Mouse (Mus musculus): ENCODE results near the gene Acbd4. TPM values are rescaled to one million over a fixed set of nuclear protein-coding genes. Genes with fewer than 3 reads are reported as not detected.

The Acbd4 gene
- polyA plus RNA-seq (2012; rRNA removed) = 38.1 and 44.9 TPM in 2 replicates

- peak in 1 of 2 experiments; percentile 72 for DNase-seq (ENCODE audit: extremely low spot score in 1 of 2, low spot score in 1 of 2)
Measured at GRCm38 (mm10) chr11:103101481-103101865, at the start of gene Acbd4, which contains the start of gene Plcd3. TSS of gene Acbd4 (plus strand) at chr11:103101682. TSS of gene Plcd3 (minus strand) at chr11:103101658.

- DNase-seq (ENCODE audit: extremely low spot score in 1 of 2, low spot score in 1 of 2) = no peak
Measured at GRCm38 (mm10) chr11:103052078-103052477, 49.4 kb upstream of the Acbd4 start.

- DNase-seq (ENCODE audit: extremely low spot score in 1 of 2, low spot score in 1 of 2) = no peak
Measured at GRCm38 (mm10) chr11:103053191-103054076, 48.0 kb upstream of the Acbd4 start.

- peak; percentile 64 to 95 for DNase-seq (ENCODE audit: extremely low spot score in 1 of 2, low spot score in 1 of 2)
Measured at GRCm38 (mm10) chr11:103054798-103055197, 46.7 kb upstream of the Acbd4 start.

- DNase-seq (ENCODE audit: extremely low spot score in 1 of 2, low spot score in 1 of 2) = no peak
Measured at GRCm38 (mm10) chr11:103056636-103057035, 44.8 kb upstream of the Acbd4 start.

GRCm38 (mm10) chr11:103058499-103059085 lies 42.9 kb upstream of the Acbd4 start:
- DNase-seq (ENCODE audit: extremely low spot score in 1 of 2, low spot score in 1 of 2) = no peak

- no peak for DNase-seq (ENCODE audit: extremely low spot score in 1 of 2, low spot score in 1 of 2)
Measured at GRCm38 (mm10) chr11:103066191-103067050, 35.1 kb upstream of the Acbd4 start.

DNA sequence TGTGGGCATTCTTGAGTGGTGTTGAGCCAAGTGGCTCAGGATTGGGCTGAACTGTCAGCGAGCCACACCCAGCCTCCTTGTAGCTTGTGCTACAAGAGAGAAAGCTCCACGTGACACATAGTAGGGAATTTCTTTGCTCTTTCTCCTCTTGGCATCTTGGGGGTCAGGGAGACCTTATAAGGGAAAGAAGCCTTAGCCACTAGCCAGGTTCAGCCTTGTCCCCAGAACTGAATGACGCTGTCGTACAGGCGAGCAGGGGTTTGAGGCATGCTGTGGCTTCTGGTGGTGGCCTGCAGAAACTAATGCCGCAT lies 34.5 kb upstream of the Acbd4 start:
- DNase-seq (ENCODE audit: extremely low spot score in 1 of 2, low spot score in 1 of 2) = no peak

- DNase-seq (ENCODE audit: extremely low spot score in 1 of 2, low spot score in 1 of 2) = no peak
Measured at GRCm38 (mm10) chr11:103067457-103068001, 34.0 kb upstream of the Acbd4 start.

GRCm38 (mm10) chr11:103068272-103068671 lies 33.2 kb upstream of the Acbd4 start:
- no peak for DNase-seq (ENCODE audit: extremely low spot score in 1 of 2, low spot score in 1 of 2)

DNA sequence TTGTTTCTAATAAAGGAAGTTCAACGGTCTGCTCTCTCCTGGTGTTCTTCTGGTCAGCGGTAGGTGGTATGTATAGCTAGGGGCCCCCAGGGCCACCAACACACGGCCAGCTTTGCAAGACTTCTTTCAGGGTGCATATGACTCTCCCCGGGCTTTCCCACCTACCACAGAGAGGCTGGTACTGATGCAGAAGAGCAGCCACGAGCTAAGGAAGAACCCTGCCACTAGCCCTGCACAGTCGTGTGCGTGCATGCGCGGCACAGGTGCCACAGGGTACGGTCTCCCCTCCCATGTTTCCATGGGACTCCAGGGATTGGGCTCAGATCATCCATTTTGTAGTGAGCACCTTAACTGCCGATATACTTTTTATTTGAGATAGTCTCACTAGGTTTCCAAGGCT lies 32.6 kb upstream of the Acbd4 start:
- no peak for DNase-seq (ENCODE audit: extremely low spot score in 1 of 2, low spot score in 1 of 2)

GRCm38 (mm10) chr11:103069731-103070130 lies 31.8 kb upstream of the Acbd4 start:
- DNase-seq (ENCODE audit: extremely low spot score in 1 of 2, low spot score in 1 of 2) = no peak

DNA sequence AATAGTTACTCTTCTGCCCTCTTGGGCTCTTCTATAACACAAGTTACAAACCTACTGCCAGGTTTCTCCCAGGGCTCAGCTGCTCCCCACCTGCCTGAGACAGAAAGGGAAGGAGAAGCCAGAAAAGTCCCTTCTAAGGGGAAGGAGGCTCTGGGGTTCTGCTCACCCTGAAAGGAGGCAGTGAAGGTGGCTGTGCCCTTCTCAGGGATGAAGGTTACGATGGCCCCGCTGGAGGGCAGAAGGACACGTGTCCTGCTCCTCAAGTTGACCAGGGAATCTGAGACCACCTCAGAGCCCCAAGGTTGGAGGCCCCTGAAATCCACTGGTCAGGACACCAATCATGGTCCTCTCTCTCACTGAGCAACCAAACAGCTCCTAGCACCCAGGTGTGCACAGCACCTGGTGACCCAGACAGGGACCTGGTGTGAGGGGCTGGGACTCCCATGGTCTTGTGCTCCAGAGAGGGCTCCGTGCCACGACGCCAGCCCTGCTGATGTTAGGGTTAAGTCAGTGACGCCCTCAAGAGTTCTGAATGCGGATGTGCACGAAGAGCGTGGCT lies 31.1 kb upstream of the Acbd4 start:
- no peak for DNase-seq (ENCODE audit: extremely low spot score in 1 of 2, low spot score in 1 of 2)

DNA sequence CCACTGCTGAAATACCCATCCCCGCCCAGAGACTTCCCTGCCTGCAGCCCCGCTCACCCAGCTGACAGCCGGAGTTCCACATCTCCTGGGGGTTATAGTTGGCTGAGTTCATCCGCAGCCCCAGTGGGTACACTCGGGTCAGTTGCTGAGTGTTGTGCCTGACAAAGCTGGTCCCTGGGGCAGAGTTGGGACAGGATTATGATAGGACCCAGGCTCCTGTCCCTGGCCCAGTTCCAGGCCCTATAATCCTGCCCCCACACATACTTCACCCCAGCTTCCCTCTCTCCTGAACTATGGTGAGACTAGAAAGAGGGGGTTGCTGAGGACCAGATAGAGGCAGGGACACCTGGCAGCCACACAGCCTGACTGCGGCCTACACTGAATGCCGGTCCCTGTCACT lies 27.8 kb upstream of the Acbd4 start:
- DNase-seq (ENCODE audit: extremely low spot score in 1 of 2, low spot score in 1 of 2) = no peak

GRCm38 (mm10) chr11:103074121-103074650 lies 27.3 kb upstream of the Acbd4 start:
- no peak for DNase-seq (ENCODE audit: extremely low spot score in 1 of 2, low spot score in 1 of 2)

DNA sequence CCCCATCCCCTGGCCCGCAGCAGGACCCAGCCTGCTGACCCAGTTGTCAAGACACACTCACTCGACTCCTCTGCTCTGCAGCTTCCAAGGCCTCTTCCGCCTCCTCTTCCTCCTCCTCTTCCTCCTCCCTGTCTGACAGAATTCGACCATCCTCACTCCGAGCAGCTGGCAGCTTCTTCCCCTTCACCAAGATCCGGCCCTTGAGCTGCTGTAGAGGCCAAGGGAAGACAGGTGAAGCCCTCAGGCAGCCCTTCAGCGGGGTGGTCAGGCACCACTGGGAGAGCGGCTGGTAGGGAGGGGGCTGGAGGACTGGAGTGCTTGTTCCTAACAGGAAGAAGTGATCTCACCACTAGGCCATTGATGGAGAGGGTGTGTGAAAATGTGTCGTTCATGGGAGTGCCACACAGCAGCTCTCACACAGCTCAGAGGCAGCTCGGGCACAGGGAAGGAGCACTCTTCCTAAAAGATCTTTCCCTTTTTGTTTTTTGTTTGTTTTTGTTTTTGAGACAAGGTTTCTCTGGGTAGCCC lies 26.6 kb upstream of the Acbd4 start:
- DNase-seq (ENCODE audit: extremely low spot score in 1 of 2, low spot score in 1 of 2) = no peak

GRCm38 (mm10) chr11:103076010-103076409 lies 25.5 kb upstream of the Acbd4 start:
- no peak for DNase-seq (ENCODE audit: extremely low spot score in 1 of 2, low spot score in 1 of 2)

DNA sequence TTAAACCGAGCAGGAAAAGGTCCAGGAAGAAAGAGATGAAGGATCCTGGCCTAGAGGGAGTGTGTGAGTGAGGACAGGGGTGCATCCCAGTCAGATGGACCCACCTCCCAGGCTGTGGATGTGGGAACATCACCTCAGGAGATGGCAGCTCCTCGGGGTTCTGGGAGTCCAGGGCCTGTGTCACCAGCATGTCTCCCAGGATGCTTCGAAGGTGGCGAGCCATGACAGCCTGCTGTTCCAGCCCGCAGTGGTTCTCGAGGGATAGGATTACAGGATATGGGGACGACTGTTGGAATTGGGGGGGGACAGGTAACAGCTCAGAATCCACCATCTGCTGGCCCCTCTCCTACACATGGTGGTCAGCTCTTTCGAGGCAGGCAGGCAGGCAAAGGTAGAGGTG lies 24.9 kb upstream of the Acbd4 start:
- no peak for DNase-seq (ENCODE audit: extremely low spot score in 1 of 2, low spot score in 1 of 2)

DNA sequence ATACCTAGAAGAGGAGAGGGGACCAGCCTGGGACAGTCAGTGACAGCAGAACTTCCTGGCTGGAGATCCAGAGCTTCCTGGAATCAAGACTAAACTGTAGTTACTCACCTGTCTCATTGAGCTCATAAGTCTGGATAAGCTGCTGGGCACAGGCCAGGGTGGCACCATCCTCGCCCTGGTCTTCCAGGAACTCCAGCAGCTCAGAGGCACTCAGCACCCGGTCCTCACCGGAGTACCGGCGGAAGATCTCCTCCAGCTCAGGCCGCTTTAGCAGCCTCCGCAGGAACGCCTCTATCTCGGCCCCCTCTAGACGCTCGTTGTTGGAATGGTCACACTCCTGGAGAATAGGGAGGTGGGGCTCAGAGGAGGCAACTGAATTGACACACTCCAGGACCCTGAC lies 23.4 kb upstream of the Acbd4 start:
- DNase-seq (ENCODE audit: extremely low spot score in 1 of 2, low spot score in 1 of 2) = no peak
